Mouse (Mus musculus): ENCODE data around the gene Fcho2.

Gene Fcho2

DNA sequence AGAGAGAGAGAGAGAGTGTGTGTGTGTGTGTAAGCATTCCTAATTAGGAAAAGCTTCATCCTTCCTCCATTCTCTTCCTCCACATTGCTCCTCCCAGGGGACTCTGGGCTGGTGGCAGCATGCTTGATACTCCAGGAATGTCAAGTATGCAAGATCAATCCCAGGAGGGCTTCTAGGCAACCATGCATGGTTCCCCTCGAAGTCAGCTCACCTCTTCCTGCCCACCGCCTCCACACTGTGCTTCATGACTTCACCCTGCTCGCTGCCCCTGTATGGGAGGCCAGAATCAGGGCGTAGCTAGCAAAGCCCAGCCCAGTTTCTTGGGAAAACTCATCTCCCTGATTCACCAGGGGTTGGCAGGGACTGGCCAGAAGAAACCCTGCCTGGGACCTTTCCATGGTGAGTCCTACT lies 135.6 kb downstream of the Fcho2 start:
- no peak for DNase-seq (ENCODE audit: low spot score in 2 of 2)

DNA sequence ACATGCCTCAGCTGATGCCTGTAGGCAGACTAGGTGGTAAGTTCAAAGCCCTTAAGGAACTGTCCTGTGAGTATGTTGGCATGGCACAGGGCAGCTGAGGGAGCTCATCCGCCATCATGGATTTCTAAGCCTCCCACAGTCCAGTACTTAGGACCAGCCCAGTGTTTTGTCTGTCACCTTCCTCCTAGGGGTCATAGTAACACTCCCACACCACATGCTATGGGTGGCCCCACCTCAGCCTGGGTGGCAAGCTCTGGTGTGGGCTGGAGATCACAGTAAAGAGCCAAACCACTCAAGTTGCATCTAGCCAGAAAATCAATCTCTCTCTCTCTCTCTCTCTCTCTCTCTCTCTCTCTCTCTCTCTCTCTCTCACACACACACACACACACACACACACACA lies 136.0 kb downstream of the Fcho2 start:
- no peak for DNase-seq (ENCODE audit: low spot score in 2 of 2)

GRCm38 (mm10) chr13:98673922-98674321 lies 141.3 kb downstream of the Fcho2 start:
- no peak for DNase-seq (ENCODE audit: low spot score in 2 of 2)

Measured in right cerebral cortex, postnatal 36 days (tissue).